Mouse (Mus musculus) stomach, embryonic 14.5 days (tissue): ENCODE measurements around the gene Nprl3. TPM values are rescaled to one million over a fixed set of nuclear protein-coding genes. Genes with fewer than 3 reads are reported as not detected.
A peak's percentile ranks its signal among the peaks of the same experiment; 100 is the strongest.
"Not testable (repeated sequence)": the region's sequence is repeated elsewhere in the genome, so short reads cannot be mapped to it uniquely, and the experiment has no call there.

Source experiments
- ATAC-seq: fragments of 200-750 bp; cut with Nextera tagmentation; 2 replicates; pipeline ENCODE4 v1.8.0; 2017; ENCODE audit warnings: low read depth, moderate TSS enrichment; ENCODE audit not compliant: insufficient number of reproducible peaks, insufficient read depth, low FRiP score
- H3K27ac ChIP-seq: fragments of 300-500 bp; sonication (generic); 2 replicates; pipeline ENCODE4 v1.5.1; 2014; ENCODE audit warnings: mild to moderate bottlenecking, low read length, moderate library complexity, mixed read lengths
- H3K27me3 ChIP-seq: fragments of 300-500 bp; sonication (generic); 2 replicates; pipeline ENCODE4 v1.6.1; 2014; ENCODE audit warnings: low read length, control low read depth, mixed read lengths; ENCODE audit not compliant: control insufficient read depth, insufficient read depth
- H3K36me3 ChIP-seq: fragments of 300-500 bp; sonication (generic); 2 replicates; pipeline ENCODE4 v1.6.1; 2014; ENCODE audit warnings: mild to moderate bottlenecking, control low read depth, low read length, moderate library complexity, mixed read lengths; ENCODE audit not compliant: control insufficient read depth, insufficient read depth
- H3K4me1 ChIP-seq: fragments of 300-500 bp; sonication (generic); 2 replicates; pipeline ENCODE4 v1.6.1; 2014; ENCODE audit warnings: low read length, control low read depth, mixed read lengths; ENCODE audit not compliant: control insufficient read depth, insufficient read depth
- H3K4me2 ChIP-seq: fragments of 300-500 bp; sonication (generic); replicated peaks from 2 replicates; pipeline ENCODE4 v1.6.1; 2014; ENCODE audit warnings: low read depth, low read length, control low read depth
- H3K4me3 ChIP-seq: fragments of 300-500 bp; sonication (generic); 2 replicates; pipeline ENCODE4 v1.5.1; 2014; ENCODE audit warnings: low read depth, low read length, control low read depth
- H3K9ac ChIP-seq: fragments of 300-500 bp; sonication (generic); replicated peaks from 2 replicates; pipeline ENCODE4 v1.6.1; 2014; ENCODE audit warnings: low read depth, mild to moderate bottlenecking, control low read depth, low read length, moderate library complexity, mixed read lengths
- H3K9me3 ChIP-seq: fragments of 300-500 bp; sonication (generic); 2 replicates; pipeline ENCODE4 v1.6.1; 2016; ENCODE audit warnings: low read depth, low read length, control low read depth; ENCODE audit not compliant: control insufficient read depth
- WGBS: fragments of 180-500 bp; shearing (Covaris S2); extraction: QIAGEN DNeasy Blood & Tissue Kit; methylation state at CpG from one replicate; pipeline ENCODE4 v1.1.7; 2014; 5-methylcytosine and 5-hydroxymethylcytosine counted together
- polyA plus RNA-seq: library from polyadenylated mRNA; unstranded; fragments of >200 nt; fragmentation: Nextera tagmentation; extraction: Ambion mirVana; gene quantifications from 2 replicates; pipeline ENCODE4 v1.2.1, GENCODE M21; 2014

Gene Nprl3
- polyA plus RNA-seq, 1 experiment from 2014 or later, result 41.0 TPM

DNA sequence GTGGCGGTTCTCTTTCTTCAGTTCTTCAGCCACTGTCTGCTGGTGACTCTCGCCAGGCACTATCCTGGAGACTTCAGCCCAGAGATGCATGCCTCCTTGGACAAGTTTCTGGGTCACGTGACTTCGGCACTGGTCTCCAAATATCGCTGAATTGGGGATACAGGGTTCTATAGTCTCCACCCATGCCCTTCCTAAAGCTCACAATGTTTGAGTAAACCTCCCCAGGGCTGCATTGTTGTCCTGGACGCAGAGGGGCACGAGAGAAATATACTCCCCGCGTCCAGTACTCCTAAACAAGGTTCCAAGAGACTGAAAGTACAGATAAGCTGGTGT is 20.0 kb upstream of the Nprl3 start:
- no peaks in the 10 kb centered on the region for H3K27me3 ChIP-seq
- no peaks in the 10 kb centered on the region for H3K36me3 ChIP-seq
- H3K4me1 ChIP-seq, result no peaks in the 10 kb centered on the region
- no peak overlapping the region for H3K4me3 ChIP-seq
- no peak overlapping the region for H3K27ac ChIP-seq
- H3K4me2 ChIP-seq, result no peak overlapping the region
- no peaks in the 10 kb centered on the region for H3K9me3 ChIP-seq
- no peak overlapping the region for H3K9ac ChIP-seq
- 66% methylated on average over 9 of the region's 9 CpGs for WGBS
- no peak for ATAC-seq

DNA sequence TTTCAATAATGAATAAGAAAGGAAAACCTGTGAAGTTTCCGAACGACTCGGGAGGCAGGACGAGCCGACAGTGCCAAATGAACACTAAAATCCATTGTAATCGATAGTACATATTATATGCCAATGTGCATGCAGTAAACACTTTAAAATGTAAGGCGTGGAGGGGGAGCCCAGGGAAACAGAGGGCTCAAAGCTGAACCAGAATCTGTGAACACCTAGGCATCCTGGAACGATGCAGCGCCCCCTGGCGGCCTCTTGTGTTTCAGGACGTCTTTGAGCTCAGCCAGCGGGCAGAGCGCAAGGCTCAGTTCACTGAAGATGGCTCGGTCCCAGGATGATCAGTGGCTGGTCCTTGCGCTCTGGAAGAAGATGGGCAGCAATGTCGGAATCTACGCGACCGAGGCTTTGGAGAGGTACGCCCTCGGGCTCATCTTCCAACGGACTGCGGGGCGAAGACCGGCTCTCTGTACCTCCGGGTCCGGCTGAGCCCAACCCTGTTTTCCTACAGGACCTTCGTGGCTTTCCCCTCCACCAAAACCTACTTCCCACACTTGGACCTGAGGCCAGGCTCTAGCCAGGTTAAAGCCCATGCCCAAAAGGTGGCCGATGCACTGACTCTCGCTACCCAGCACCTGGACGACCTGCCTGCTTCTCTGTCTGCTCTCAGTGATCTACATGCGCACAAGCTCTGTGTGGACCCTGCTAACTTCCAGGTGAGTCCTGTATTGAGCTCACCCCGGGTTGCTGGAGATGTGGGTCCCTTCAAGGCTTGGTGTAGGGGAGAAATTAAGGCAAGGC is 19.4 kb upstream of the Nprl3 start, which contains the start of gene Hbq1b:
TSS of gene Hbq1b (plus strand) at position 271 of the 798 bp plus-strand sequence.
- Histone ChIP-seq H3K4me2 (peak within 1 kb of the TSS; percentile 38), H3K4me3 (peak within 1 kb of the TSS; percentile 11; the same call in 1 of the 2 replicates)
- not testable (repeated sequence) for H3K4me1 ChIP-seq, H3K27me3 ChIP-seq, H3K27ac ChIP-seq, H3K9ac ChIP-seq, H3K9me3 ChIP-seq, H3K36me3 ChIP-seq
- ATAC-seq, result peak; percentile 38
- WGBS, result 15% methylated on average over 30 of the region's 33 CpGs

DNA sequence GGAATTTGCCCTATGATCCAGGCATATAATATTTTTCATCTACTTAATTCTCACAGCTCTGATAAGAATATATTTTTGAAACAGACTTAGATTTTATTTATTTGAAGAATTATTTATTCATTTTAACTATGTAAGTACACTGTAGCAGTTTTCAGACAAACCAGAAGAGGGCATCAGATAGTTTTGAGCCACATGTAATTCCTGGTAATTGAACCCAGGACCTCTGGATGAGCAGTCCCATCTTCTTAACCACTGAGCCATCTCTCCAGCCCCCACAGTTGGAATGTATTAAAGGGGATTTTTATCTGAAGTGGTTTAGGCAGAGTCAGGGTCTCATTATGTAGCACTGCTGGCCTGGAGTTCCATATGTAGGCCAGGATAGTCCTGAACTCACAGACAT is 18.4 kb upstream of the Nprl3 start:
- H3K27me3 ChIP-seq, H3K36me3 ChIP-seq, H3K4me1 ChIP-seq, H3K27ac ChIP-seq, H3K9ac ChIP-seq, ATAC-seq, H3K4me2 ChIP-seq, H3K9me3 ChIP-seq, H3K4me3 ChIP-seq: not testable (repeated sequence)

DNA sequence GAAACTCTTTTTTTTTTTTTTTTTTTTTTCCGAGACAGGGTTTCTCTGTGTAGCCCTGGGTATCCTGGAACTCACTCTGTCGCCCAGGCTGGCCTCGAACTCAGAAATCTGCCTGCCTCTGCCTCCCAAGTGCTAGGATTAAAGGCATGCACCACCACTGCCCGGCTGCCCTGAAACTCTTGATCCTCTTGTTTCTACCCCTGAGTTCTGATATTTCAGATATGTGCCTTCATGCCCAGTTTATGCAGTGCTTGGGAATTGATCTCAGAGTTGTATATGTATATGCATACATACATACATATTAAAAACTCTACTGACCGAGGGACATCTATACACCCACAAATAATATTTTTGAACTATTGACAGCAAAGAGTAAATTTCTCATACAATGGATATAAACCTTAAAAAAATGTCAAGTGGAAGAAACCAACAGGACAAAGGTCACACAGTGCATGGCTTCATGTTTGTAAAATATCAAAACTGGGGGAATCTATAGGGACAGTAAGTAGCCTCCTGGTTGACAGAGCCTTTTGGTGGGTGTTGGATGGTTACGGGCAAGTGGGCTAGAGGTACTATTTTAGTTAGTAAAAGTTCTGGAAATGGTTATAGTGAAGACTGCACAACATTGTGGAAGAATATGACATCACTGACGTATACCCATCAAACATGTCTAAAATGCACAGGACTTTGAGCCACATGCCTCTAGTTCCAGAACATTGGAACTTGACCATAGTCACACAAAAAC is 17.7 kb upstream of the Nprl3 start:
- H3K36me3 ChIP-seq, result no peaks in the 10 kb centered on the region
- no peak overlapping the region for H3K9ac ChIP-seq
- H3K27me3 ChIP-seq, result no peaks in the 10 kb centered on the region
- peak; percentile 59; the same call in 1 of the 2 replicates for ATAC-seq
- no peaks in the 10 kb centered on the region for H3K4me1 ChIP-seq
- H3K4me2 ChIP-seq, result no peak overlapping the region
- no peaks in the 10 kb centered on the region for H3K9me3 ChIP-seq
- no peak overlapping the region for H3K27ac ChIP-seq
- H3K4me3 ChIP-seq, result no peak overlapping the region
- WGBS, result 72% methylated on average over 7 of the region's 7 CpGs

DNA sequence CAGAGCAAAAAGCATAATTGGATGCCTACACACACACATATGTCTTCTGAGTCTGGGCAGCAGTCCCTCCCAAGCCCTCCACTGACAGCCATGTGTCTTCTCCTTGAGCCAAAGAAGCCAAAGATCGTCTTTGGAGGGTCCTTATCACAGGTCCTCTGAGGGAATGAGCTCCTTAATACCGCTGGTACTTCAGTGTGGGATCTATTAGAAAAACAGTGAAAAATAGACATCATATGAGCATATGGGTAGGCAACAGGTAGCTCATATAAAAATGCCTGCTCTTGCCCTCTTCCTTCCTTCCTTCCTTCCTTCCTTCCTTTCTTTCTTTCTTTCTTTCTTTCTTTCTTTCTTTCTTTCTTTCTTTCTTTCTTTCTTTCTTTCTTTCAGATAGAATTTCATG is 17.1 kb upstream of the Nprl3 start:
- H3K27me3 ChIP-seq, H3K27ac ChIP-seq, H3K4me2 ChIP-seq, H3K4me3 ChIP-seq, H3K36me3 ChIP-seq, H3K9me3 ChIP-seq, H3K9ac ChIP-seq, H3K4me1 ChIP-seq, ATAC-seq: not testable (repeated sequence)
- WGBS, result 49% methylated on average over 2 of the region's 2 CpGs

DNA sequence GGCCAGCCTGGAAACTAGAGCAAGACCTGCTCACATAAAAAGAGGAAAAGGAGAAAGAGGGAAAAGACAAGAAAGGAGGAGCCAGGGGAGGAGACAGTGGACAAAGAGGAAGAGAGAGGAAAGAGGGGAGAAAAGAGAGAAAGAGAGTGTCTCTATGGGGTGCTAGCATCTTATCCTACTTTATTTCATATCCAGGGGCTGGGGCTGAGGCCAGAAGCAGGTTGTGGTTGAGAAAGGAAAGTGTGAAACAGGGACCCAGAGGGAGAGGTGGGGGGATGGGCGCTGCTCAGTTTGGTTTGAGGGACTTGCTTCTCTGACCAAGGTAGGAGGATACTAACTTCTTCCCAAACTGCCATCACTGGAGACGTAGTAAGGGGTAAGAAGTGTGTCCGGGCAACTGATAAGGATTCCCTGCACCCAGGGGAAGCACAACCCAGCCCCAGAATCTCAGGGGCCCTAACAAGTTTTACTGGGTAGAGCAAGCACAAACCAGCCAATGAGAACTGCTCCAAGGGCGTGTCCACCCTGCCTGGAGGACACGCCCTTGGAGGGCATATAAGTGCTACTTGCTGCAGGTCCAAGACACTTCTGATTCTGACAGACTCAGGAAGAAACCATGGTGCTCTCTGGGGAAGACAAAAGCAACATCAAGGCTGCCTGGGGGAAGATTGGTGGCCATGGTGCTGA is 15.7 kb upstream of the Nprl3 start, which contains the start of gene Hba-a1:
TSS of gene Hba-a1 (plus strand) at position 421 of the 687 bp plus-strand sequence.
- peak; percentile 77; the same call in 1 of the 2 replicates for ATAC-seq
- not testable (repeated sequence) for H3K27ac ChIP-seq, H3K4me3 ChIP-seq, H3K4me2 ChIP-seq, H3K36me3 ChIP-seq, H3K9ac ChIP-seq, H3K9me3 ChIP-seq, H3K4me1 ChIP-seq, H3K27me3 ChIP-seq
- WGBS, result 38% methylated on average over 1 of the region's 5 CpGs

DNA sequence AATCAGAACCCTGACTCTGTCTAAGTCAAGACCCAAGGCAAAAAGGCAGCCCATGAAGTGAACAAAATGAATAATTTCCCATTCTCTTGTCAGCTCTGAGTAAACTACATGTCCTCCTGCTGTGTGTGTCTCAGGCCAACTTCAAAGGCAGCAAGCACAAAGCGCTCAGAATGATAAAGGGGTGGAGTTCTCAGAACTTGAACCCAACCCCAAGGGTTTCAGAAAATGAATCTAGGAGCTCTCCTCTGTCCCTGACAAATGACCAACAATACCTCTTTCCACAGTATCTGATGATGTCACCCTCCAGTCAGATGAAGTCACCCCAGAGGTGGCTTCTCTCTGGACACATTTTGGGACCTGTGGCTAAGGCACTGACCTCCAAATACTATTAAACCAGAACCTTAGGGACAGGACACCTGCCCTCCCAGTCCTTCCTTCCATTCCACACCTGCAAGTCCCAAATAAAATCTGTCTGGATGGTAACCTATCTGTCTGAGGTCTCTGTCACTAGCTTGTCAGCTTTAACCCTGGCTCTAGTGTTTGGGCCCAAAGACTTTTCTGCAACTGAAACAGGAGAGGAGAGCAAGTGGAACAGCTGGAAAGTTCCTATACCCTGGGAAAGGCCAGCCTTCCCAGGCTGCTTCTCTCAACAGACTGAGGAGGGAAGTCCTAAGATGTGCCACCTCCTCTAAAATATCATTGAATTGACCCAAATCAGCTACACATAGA is 14.1 kb upstream of the Nprl3 start:
- H3K9me3 ChIP-seq, result no peaks in the 10 kb centered on the region
- no peaks in the 10 kb centered on the region for H3K27me3 ChIP-seq
- no peak overlapping the region for H3K4me3 ChIP-seq
- H3K9ac ChIP-seq, result no peak overlapping the region
- ATAC-seq, result no peak
- H3K4me1 ChIP-seq, result no peaks in the 10 kb centered on the region
- H3K36me3 ChIP-seq, result no peaks in the 10 kb centered on the region
- H3K4me2 ChIP-seq, result no peak overlapping the region
- no peak overlapping the region for H3K27ac ChIP-seq
- WGBS, result 71% methylated on average over 1 of the region's 1 CpGs

DNA sequence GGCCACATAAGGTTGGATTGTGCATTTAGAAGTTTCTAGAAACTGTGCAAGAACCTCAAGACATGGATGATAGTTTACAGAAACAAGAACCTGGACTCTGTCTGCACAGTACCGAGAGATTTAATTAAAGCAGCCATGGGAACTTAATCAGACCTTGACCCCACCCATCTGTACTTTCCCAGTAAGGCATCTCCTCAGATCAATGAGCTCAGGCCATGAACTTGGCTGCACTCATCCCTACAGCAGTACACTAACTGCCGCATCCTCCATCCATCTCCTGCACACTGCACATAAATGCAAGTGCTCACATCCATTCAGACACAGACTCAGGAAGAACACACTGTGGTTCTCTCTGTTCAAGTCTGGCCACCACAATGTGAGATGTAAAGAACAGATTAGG is 13.1 kb upstream of the Nprl3 start:
- Histone ChIP-seq H3K27ac (no peak overlapping the region), H3K9ac (no peak overlapping the region), H3K4me2 (no peak overlapping the region), H3K4me1 (no peaks in the 10 kb centered on the region), H3K36me3 (no peaks in the 10 kb centered on the region), H3K9me3 (no peaks in the 10 kb centered on the region), H3K4me3 (no peak overlapping the region), H3K27me3 (0 out of 2 replicates have a peak, but pooled peaks cover 3% of the 10 kb centered on the region)
- no peak for ATAC-seq
- 44% methylated on average over 2 of the region's 2 CpGs for WGBS
